Mouse (Mus musculus): ENCODE results near the gene Ceacam16. TPM values are rescaled to one million over a fixed set of nuclear protein-coding genes. Genes with fewer than 3 reads are reported as not detected.
A peak's percentile ranks its signal among the peaks of the same experiment; 100 is the strongest.

Gene Ceacam16
- polyA plus RNA-seq, 1 experiment = 21.7 TPM

DNA sequence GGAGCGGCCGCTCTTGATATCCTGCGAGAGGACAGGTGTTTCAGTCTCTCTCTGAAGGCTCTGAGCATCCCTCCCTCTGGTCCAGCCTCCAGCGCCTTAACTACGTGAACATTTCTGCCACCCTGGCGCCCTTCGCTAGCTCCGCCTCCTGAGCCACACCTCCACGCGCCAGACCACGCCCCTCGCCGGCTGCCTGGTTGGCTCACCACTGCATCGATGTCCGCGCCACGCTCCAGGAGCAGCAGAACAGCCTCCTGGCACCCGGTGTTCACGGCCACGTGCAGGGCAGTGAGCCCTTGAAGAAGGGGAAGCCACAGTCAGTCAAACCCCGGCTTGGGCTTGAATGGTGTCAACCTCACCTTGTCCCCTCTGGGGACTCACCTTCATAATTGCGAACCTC lies 50.0 kb downstream of the Ceacam16 start:
- TF ChIP-seq CTCF (IDR thresholded peaks at IDR 0.05; ENCODE audit: extremely low read depth, insufficient read depth, insufficient read length, insufficient replicate concordance) (no peak), POLR2A (IDR thresholded peaks at IDR 0.05; ENCODE audit: low read depth, low read length) (no peak)
- Histone ChIP-seq H3K4me3 (ENCODE audit: extremely low read depth, insufficient read depth, insufficient read length) (no peak overlapping the region), H3K27ac (ENCODE audit: insufficient read depth, low read length) (no peak overlapping the region), H3K27me3 (ENCODE audit: control insufficient read depth, insufficient read depth, low read length) (no peaks in the 10 kb centered on the region), H3K4me1 (ENCODE audit: control insufficient read depth, insufficient read depth, insufficient read length) (peaks cover 26% of the 10 kb centered on the region), H3K36me3 (ENCODE audit: control insufficient read depth, insufficient read depth, low read length) (peaks cover 30% of the 10 kb centered on the region)
- peak in 1 of 2 experiments; percentile 60 for DNase-seq (ENCODE audit: low read depth in 1 of 2, low spot score in 2 of 2)
- WGBS = 71% methylated on average over 22 of the region's 22 CpGs

DNA sequence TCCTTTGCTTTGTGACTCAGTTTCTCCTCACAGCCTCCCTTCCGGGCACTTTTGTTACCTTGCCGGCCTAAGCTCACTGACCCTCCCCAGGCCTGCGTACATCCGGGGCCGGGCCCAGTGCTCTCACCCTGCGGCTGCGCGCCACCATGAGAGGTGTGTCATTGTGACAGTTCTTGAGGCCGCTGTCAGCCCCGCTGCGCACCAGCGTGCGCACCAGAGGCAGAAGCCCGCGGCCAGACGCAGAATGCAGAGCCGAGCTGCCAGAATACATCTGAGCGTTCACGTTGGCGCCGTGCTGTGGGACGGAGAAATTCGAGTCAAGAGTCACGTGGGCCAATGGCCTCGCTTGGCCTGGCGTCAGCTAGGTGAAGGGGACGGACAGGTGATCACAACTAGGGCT lies 51.7 kb downstream of the Ceacam16 start:
- no peaks in the 10 kb centered on the region for H3K27me3 ChIP-seq (ENCODE audit: control insufficient read depth, insufficient read depth, low read length)
- 89% methylated on average over 27 of the region's 27 CpGs for WGBS
- H3K27ac ChIP-seq (ENCODE audit: insufficient read depth, low read length) = no peak overlapping the region
- peaks cover 30% of the 10 kb centered on the region for H3K36me3 ChIP-seq (ENCODE audit: control insufficient read depth, insufficient read depth, low read length)
- H3K4me1 ChIP-seq (ENCODE audit: control insufficient read depth, insufficient read depth, insufficient read length) = peaks cover 21% of the 10 kb centered on the region; the same call in 1 of the 2 replicates
- no peak for TF ChIP-seq POLR2A (IDR thresholded peaks at IDR 0.05; ENCODE audit: low read depth, low read length)
- no peak for TF ChIP-seq CTCF (IDR thresholded peaks at IDR 0.05; ENCODE audit: extremely low read depth, insufficient read depth, insufficient read length, insufficient replicate concordance)
- DNase-seq (ENCODE audit: low read depth in 1 of 2, low spot score in 2 of 2) = no peak
- no peak overlapping the region for H3K4me3 ChIP-seq (ENCODE audit: extremely low read depth, insufficient read depth, insufficient read length)

DNA sequence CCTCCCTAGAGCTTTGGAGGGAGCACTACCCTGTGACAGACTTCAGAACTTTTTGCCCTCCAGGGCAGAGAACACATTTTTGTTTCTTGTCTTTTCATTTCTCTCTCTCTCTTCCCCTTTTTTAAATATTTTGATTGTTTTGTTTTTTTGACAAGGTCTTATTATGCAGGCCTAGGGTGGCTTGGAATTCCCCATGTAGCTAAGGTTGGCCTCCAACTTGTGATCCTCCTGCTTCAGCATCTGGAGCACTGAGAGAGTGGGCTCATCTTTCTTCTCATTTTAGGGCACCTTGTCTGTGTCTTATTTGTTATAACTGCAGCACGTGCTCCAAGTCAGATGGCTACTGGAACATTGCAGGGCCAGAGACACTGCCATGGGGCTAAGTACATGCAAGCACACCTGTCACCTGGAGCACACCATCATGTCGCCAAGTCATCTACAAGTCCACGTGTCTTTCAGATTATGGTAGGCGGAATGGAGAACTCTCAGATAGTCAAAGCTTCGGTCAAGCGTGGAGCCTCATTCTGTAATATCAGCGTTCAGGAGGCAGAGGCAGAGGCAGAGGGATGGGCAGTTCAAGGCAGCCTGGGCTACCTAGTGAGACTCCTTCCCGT lies 54.6 kb downstream of the Ceacam16 start:
- 67% methylated on average over 8 of the region's 8 CpGs for WGBS
- H3K36me3 ChIP-seq (ENCODE audit: control insufficient read depth, insufficient read depth, low read length) = peaks cover 28% of the 10 kb centered on the region

DNA sequence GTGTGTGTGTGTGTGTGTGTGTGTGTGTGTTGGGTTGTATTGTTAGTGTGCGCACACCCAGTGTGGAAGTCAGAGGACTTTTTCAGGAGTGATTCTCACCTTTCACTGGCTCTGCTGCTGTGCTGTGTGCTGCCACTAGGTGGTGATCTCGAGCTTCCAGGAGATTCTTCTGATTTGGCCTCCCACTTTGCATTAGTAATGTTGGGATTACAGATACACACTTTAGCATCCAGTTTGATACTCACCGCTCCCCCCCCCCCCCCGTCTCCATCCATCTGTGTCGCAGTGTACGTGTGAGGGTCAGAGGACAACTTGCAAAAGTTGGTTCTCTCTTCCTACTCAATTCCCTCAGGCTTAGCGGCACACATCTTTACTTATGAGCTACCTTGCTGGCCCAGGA lies 58.1 kb downstream of the Ceacam16 start:
- 18% methylated on average over 7 of the region's 7 CpGs for WGBS
- Histone ChIP-seq H3K27ac (ENCODE audit: insufficient read depth, low read length) (no peak overlapping the region), H3K27me3 (ENCODE audit: control insufficient read depth, insufficient read depth, low read length) (no peaks in the 10 kb centered on the region), H3K4me3 (ENCODE audit: extremely low read depth, insufficient read depth, insufficient read length) (no peak overlapping the region), H3K4me1 (ENCODE audit: control insufficient read depth, insufficient read depth, insufficient read length) (peaks cover 19% of the 10 kb centered on the region; the same call in 1 of the 2 replicates), H3K36me3 (ENCODE audit: control insufficient read depth, insufficient read depth, low read length) (no peaks in the 10 kb centered on the region)
- peak in 1 of 2 experiments; percentile 78 for DNase-seq (ENCODE audit: low read depth in 1 of 2, low spot score in 2 of 2)
- TF ChIP-seq CTCF (IDR thresholded peaks at IDR 0.05; ENCODE audit: extremely low read depth, insufficient read depth, insufficient read length, insufficient replicate concordance) = peak; percentile 94; the same call in 1 of the 2 replicates
- no peak for TF ChIP-seq POLR2A (IDR thresholded peaks at IDR 0.05; ENCODE audit: low read depth, low read length)

More for the DNA sequence above, 54.6 kb downstream of the Ceacam16 start:
- no peak for TF ChIP-seq CTCF (IDR thresholded peaks at IDR 0.05; ENCODE audit: extremely low read depth, insufficient read depth, insufficient read length, insufficient replicate concordance)
- TF ChIP-seq POLR2A (IDR thresholded peaks at IDR 0.05; ENCODE audit: low read depth, low read length) = no peak
- H3K27me3 ChIP-seq (ENCODE audit: control insufficient read depth, insufficient read depth, low read length) = no peaks in the 10 kb centered on the region
- peak overlapping the region; percentile 61 for H3K27ac ChIP-seq (ENCODE audit: insufficient read depth, low read length)
- H3K4me3 ChIP-seq (ENCODE audit: extremely low read depth, insufficient read depth, insufficient read length) = no peak overlapping the region
- no peak for DNase-seq (ENCODE audit: low read depth in 1 of 2, low spot score in 2 of 2)
- peaks cover 19% of the 10 kb centered on the region; the same call in 1 of the 2 replicates for H3K4me1 ChIP-seq (ENCODE audit: control insufficient read depth, insufficient read depth, insufficient read length)

Other genes with a start within 250 kb of the Ceacam16 start
- 76.9 and 114 TPM in 2 replicates for gene Relb, start 231.9 kb downstream of the Ceacam16 start, polyA plus RNA-seq (2012; rRNA removed)
- 76.3 and 78.9 TPM in 2 replicates for gene Clptm1, start 196.3 kb downstream of the Ceacam16 start, polyA plus RNA-seq (2012; rRNA removed)
- 1.2 and 5.5 TPM in 2 replicates for gene Apoc2, start 183.4 kb downstream of the Ceacam16 start, polyA plus RNA-seq (2012; rRNA removed)
- gene Gm44805, start 179.9 kb downstream of the Ceacam16 start, polyA plus RNA-seq (2012; rRNA removed) = not detected in 2 replicates
- 0.25 and 0.28 TPM in 2 replicates for gene Apoc4, start 179.8 kb downstream of the Ceacam16 start, polyA plus RNA-seq (2012; rRNA removed)
- 4.3 and 6.7 TPM in 2 replicates for gene Apoc1, start 168.6 kb downstream of the Ceacam16 start, polyA plus RNA-seq (2012; rRNA removed)
- 1,613 and 1,762 TPM in 2 replicates for gene Apoe, start 162.1 kb downstream of the Ceacam16 start, polyA plus RNA-seq (2012; rRNA removed)
- 51.1 and 66.8 TPM in 2 replicates for gene Tomm40, start 145.9 kb downstream of the Ceacam16 start, polyA plus RNA-seq (2012; rRNA removed)
- gene Nectin2, start 110.8 kb downstream of the Ceacam16 start, polyA plus RNA-seq (2012; rRNA removed) = 23.3 and 24.4 TPM in 2 replicates
- 30.1 and 39.8 TPM in 2 replicates for gene Bcam, start 90.3 kb downstream of the Ceacam16 start, polyA plus RNA-seq (2012; rRNA removed)
- gene Cblc, start 64.5 kb downstream of the Ceacam16 start, polyA plus RNA-seq (2012; rRNA removed) = 1.4 TPM in 2 replicates
- gene Bcl3, start 38.5 kb downstream of the Ceacam16 start, polyA plus RNA-seq (2012; rRNA removed) = 102 and 149 TPM in 2 replicates
- 0.45 TPM in 1 of 2 replicates, not detected in the other for gene Gm19345, start 9.3 kb downstream of the Ceacam16 start, polyA plus RNA-seq (2012; rRNA removed)
- 0.09 and 0.22 TPM in 2 replicates for gene Ceacam19, start 26.7 kb upstream of the Ceacam16 start, polyA plus RNA-seq (2012; rRNA removed)
- gene Pvr, start 59.9 kb upstream of the Ceacam16 start, polyA plus RNA-seq (2012; rRNA removed) = 6.6 and 8.0 TPM in 2 replicates
- 1.2 and 3.9 TPM in 2 replicates for gene Igsf23, start 89.5 kb upstream of the Ceacam16 start, polyA plus RNA-seq (2012; rRNA removed)
- gene Ceacam20, start 104.1 kb upstream of the Ceacam16 start, polyA plus RNA-seq (2012; rRNA removed) = not detected in 2 replicates
- gene Nlrp9b, start 130.2 kb upstream of the Ceacam16 start, polyA plus RNA-seq (2012; rRNA removed) = not detected in 2 replicates
- not detected in 2 replicates for gene Vmn1r91, start 238.4 kb upstream of the Ceacam16 start, polyA plus RNA-seq (2012; rRNA removed)

Data from spleen, adult 2 months (tissue).